Mouse (Mus musculus) large intestine, adult 2 months (tissue): ENCODE data around the gene Slc35a3. TPM values are rescaled to one million over a fixed set of nuclear protein-coding genes. Genes with fewer than 3 reads are reported as not detected.
"Not testable (repeated sequence)": the region's sequence is repeated elsewhere in the genome, so short reads cannot be mapped to it uniquely, and the experiment has no call there.

ENCODE experiments used
- DNase-seq: peaks from one replicate; pipeline ENCODE4 v3.0.0-alpha.2; 2012; ENCODE audit warnings: low read depth, low spot score
- WGBS: fragments of 180-500 bp; shearing (Covaris S2); methylation state at CpG from one replicate; pipeline ENCODE4 v1.1.7; 2018; 5-methylcytosine and 5-hydroxymethylcytosine counted together
- polyA plus RNA-seq: library from polyadenylated mRNA; depleted of rRNA; stranded (reverse); fragments of >200 nt; gene quantifications from 2 replicates; pipeline ENCODE4 v1.2.3, GENCODE M21; 2012

Gene Slc35a3
- polyA plus RNA-seq, 1 experiment: 13.1 TPM

DNA sequence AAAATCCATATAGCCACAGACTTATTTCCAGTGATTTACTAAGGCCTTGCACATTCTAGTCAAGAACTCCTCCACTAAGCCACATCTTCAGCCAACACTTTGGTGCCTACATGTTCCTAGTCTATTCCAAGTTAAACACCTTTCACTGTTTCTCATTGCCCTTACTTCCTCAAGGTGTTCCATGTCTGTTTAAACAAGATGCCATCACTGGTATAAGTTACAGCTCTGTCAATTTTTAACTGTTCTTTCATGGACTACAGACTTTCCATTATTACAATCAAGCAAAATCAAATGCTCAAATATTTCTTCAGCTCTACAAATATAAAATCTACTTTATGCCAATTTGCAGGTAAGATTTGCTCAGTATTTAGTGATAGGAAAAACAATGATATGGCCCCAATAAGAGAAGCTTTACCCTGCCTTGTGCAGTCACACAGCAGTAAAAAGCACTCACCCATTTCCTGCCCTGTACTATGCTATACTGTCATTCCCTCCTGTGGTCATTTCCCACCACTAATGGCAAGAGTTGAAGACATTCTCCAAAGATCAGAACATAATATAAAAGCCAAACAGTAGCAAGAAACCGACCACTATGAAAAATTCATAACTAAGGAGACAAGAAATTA, 9.9 kb downstream of the Slc35a3 start:
- no peak for DNase-seq
- 23% methylated on average over 1 of the region's 1 CpGs for WGBS

- WGBS: 76% methylated on average over 4 of the region's 4 CpGs
- DNase-seq: no peak
These were observed 11.0 kb downstream of the Slc35a3 start for GRCm38 (mm10) chr3:116701601-116702000.

- 34% methylated on average over 2 of the region's 2 CpGs for WGBS
- no peak for DNase-seq
These were observed 13.8 kb downstream of the Slc35a3 start for GRCm38 (mm10) chr3:116698786-116699185.

- 57% methylated on average over 2 of the region's 2 CpGs for WGBS
- no peak for DNase-seq
These were observed 17.0 kb downstream of the Slc35a3 start for GRCm38 (mm10) chr3:116695666-116695985.

DNA sequence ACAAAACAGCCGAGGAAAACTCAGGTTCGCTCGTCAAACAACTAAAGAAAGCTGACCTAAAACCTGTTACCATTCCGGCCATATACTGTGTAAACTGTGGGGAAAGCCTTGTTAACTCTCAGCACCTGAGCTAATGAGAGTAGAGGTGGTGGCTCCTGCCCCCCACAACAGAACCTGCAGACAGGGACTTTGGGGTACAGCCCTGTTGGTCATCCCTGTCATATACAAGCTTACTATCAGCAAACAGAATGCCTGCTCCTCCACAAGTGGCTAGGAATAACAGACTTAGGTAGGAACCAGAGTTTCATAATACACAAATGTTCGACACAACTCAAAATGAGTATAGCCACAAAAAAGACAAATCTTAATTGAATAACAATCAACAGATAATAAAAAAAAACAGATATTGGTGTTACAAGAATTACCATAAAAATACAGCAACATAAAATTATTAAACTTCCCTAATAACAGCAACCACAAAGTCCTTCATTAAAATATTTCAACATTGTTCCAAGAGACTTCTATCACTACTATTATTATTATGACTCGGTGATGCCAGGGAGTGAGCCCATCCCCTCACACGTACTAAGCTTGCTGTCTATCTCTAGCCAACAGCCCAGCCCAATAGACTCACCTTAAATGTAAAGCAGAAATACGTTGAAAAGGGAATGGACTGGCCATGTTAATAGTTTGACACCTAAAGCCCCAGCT, 17.5 kb downstream of the Slc35a3 start:
- no peak for DNase-seq
- whole genome bisulfite sequencing: 61% methylated on average over 8 of the region's 8 CpGs

- WGBS: 88% methylated on average over 3 of the region's 3 CpGs
- no peak for DNase-seq
These were observed 18.3 kb downstream of the Slc35a3 start for GRCm38 (mm10) chr3:116694312-116694711.

GRCm38 (mm10) chr3:116681160-116681559, 31.5 kb downstream of the Slc35a3 start, which contains the start of gene Gm43191:
Gene Gm43191 (minus strand): TSS chr3:116681260.
- WGBS: 94% methylated on average over 1 of the region's 1 CpGs
- DNase-seq: no peak

- 80% methylated on average over 9 of the region's 9 CpGs for WGBS
- not testable (repeated sequence) for DNase-seq
These were observed 48.4 kb downstream of the Slc35a3 start for GRCm38 (mm10) chr3:116664281-116664680.

DNA sequence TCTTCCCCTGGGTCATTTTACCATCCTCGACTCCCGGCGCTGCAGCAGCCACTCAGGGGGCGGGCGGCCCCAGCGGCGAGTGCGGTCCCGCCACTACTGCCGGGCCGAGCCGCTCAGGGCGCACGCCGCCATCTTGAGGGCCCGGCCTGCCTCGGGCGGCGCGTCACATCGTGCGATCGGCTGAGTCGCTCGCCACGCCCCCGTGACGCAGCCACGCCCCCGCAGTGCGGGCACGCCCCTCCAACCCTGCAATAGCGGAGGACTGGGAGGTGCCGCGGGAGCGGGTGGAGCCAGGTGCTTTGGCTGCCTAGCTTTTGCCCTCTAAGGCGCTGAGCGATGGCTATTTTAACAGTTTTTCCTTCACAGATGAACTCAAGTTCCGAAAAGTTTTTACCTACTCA, 50.2 kb downstream of the Slc35a3 start, which contains the start of gene Mfsd14a:
Mfsd14a (minus strand) TSS at position 215 of the 401 bp plus-strand sequence.
- peak; percentile 68 for DNase-seq
- 1% methylated on average over 39 of the region's 39 CpGs for WGBS

DNA sequence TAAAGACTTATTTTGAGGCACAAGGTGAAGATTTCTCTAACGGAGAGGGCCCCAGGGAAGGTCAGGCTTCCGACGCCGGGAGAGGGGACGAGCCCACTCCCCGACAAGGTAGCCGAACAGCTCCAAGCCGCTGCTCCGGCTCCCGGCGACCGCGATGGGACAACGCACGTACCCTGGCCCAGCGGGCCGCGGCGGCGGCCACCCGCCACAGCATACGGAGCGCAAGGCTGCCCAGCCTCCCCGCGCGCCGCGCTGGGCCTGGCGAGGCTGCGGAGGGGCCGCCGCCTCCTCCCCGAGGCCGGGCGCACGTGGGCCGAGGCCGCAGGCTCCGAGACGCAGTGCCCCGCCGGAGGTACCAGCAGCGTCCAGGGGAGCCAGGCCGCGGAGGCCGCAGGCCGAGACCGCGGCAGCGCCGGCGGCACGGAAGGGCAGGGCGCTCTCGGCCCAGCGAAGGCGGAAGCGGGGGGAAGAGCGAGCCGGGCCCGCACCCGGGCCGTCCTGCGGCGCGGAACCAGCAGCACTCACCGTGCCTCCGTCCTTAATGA, 50.7 kb downstream of the Slc35a3 start:
- no peak for DNase-seq
- WGBS: under 1% methylated on average over 67 of the region's 68 CpGs

- 2% methylated on average over 16 of the region's 16 CpGs for WGBS
- DNase-seq: no peak
These were observed 51.3 kb downstream of the Slc35a3 start for GRCm38 (mm10) chr3:116661288-116661869.

DNA sequence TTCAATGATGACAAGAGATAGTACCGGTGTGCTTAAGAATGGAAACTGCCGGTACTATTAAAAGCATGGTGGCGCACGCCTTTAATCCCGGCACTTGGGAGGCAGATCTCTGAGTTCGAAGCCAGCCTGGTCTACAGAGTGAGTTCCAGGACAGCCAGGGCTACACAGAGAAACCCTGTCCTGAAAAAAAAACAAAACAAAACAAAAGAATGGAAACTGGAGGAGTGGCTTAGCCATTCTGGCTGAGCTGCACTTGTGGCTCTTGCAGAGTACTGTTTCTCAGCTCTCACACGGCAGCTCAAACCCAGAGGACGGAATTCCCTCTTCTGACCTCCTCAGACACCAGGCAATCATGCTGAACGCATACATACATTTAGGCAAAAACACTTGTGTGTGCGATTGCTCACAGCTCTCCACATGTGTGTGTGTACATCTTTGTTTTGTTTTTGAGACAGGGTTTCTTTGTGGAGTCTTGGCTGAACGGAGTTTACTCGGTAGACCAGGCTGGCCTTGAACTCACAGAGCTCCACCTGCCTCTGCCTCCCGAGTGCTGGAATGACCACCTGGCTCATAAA, 52.7 kb downstream of the Slc35a3 start:
- no peak for DNase-seq
- WGBS: 79% methylated on average over 13 of the region's 13 CpGs

- no peak for DNase-seq
- WGBS: 86% methylated on average over 15 of the region's 15 CpGs
These were observed 53.6 kb downstream of the Slc35a3 start for GRCm38 (mm10) chr3:116658928-116659565.

DNA sequence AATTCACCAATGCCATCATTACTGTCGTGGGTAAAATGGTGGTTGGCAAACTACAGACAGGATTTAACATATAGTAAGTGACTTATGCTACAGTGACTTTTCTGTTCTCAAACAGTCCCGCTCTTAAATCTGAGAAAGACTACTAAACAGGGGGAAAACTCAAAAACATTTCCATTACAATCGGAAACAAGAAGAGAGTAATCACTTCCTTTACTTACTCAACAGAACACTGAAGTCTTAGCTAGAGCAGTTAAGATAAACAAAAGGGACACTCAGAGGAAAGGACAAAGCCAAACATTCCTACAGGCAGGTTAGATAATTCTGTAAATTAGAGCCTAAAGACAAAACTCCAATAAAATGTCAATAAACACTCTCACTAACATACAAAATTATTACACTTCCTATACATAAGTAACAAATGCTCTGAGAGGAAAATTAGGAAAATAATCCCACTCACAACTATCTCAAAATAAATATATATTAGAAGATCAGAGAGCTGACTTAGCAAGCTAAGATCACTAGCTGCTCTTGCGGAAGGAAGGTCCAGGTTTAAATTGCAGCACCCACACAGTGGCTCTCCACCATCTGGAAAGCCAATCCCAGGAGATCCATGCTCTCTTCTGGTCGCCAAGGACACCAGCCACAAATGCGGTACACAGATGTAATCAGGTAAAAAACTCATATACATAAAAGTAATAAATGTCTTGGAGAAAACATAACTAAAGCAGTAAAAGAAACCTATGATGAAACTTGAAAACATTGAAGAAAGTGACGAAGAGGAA, 56.3 kb downstream of the Slc35a3 start:
- 75% methylated on average over 7 of the region's 7 CpGs for WGBS

GRCm38 (mm10) chr3:116654051-116654450, 58.6 kb downstream of the Slc35a3 start:
- 76% methylated on average over 11 of the region's 11 CpGs for WGBS
- not testable (repeated sequence) for DNase-seq

More for the DNA sequence above, 56.3 kb downstream of the Slc35a3 start:
- DNase-seq: no peak

- WGBS: 63% methylated on average over 5 of the region's 5 CpGs
- DNase-seq: no peak
These were observed 59.2 kb downstream of the Slc35a3 start for GRCm38 (mm10) chr3:116653278-116653945.

DNA sequence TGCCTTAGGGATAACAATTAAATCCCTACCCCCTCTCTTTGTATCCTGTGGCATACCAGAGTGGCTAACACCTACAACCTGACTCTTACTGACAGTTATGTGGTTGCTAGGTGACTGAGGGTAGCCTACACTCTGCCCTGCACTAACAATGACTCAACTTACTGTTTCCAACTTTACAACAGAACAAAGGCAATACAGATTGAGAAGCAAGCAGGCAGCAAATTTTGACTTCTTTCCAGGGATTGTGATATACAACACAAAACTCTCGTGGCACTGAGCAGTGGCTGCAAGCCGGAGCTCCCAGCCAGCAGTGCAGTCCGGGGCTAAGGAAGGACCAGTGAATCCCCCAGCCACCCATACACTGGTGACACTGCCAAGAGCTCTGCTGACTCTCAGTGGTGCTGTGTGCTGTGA, 60.6 kb downstream of the Slc35a3 start:
- DNase-seq: no peak
- 28% methylated on average over 3 of the region's 3 CpGs for WGBS

DNA sequence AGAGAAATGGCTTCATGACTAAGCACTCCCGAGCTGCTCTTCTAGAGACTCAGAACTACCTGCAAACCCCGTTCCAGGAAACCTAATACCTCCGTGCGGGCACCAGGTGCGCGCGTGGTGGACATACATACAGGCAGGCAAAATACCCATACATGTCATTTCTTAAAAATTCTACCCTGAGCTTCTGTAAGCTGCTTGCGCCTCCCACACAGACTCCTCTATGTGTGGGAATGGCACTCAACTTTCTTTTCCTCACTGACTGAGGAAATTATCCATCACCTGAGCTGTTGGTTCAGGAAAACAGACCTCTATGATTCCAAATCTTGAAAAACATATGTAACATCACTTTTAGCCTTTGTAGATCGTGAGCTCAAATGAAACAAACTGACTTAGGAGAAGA, 61.9 kb downstream of the Slc35a3 start:
- DNase-seq: no peak
- 94% methylated on average over 9 of the region's 9 CpGs for WGBS

DNA sequence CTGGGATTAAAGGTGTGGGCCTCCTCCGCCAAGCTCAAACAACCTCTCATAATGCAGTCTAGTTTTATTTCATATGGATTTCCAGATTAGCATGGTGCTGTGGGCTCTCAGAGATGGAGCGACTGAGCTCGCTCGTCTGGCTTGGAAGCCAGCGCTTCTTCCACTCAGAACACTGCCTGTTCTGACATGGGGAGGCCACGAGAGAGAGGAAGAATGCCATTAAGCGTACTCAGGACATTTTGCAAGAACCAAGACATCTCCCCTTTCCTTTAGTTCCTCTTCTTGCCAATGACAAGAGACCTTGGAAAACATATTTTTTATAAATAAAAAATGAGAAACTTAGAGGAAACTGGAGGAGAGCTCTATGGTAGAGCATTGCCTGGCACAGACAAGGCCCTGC, 63.8 kb downstream of the Slc35a3 start:
- WGBS: 91% methylated on average over 7 of the region's 7 CpGs

More for the DNA sequence above, 63.8 kb downstream of the Slc35a3 start:
- no peak for DNase-seq
